Mouse (Mus musculus) heart, embryonic 13.5 days (tissue): ENCODE results near the gene Sgms1. TPM values are rescaled to one million over a fixed set of nuclear protein-coding genes. Genes with fewer than 3 reads are reported as not detected.
A peak's percentile ranks its signal among the peaks of the same experiment; 100 is the strongest.

ENCODE experiments used
- ATAC-seq: fragments of 200-750 bp; cut with Nextera tagmentation; 2 replicates; pipeline ENCODE4 v1.8.0; 2017; ENCODE audit warnings: moderate TSS enrichment; ENCODE audit not compliant: insufficient number of reproducible peaks, low FRiP score, low TSS enrichment; ENCODE audit errors: extremely low read depth
- H3K27ac ChIP-seq: fragments of 300-500 bp; sonication (generic); replicated peaks from 2 replicates; pipeline ENCODE4 v1.5.1; 2015; ENCODE audit warnings: moderate library complexity, mild to moderate bottlenecking, inconsistent platforms
- H3K27me3 ChIP-seq: fragments of 300-500 bp; sonication (generic); replicated peaks from 2 replicates; pipeline ENCODE4 v1.6.1; 2015; ENCODE audit warnings: mild to moderate bottlenecking, inconsistent platforms
- H3K36me3 ChIP-seq: fragments of 300-500 bp; sonication (generic); 2 replicates; pipeline ENCODE4 v1.6.1; 2015; ENCODE audit warnings: mild to moderate bottlenecking, inconsistent platforms
- H3K4me1 ChIP-seq: fragments of 300-500 bp; sonication (generic); 2 replicates; pipeline ENCODE4 v1.6.1; 2015; ENCODE audit warnings: inconsistent platforms
- H3K4me2 ChIP-seq: fragments of 300-500 bp; sonication (generic); 2 replicates; pipeline ENCODE4 v1.6.1; 2015; ENCODE audit warnings: inconsistent platforms, mild to moderate bottlenecking, moderate library complexity
- H3K4me3 ChIP-seq: fragments of 300-500 bp; sonication (generic); 2 replicates; pipeline ENCODE4 v1.5.1; 2015; ENCODE audit warnings: moderate library complexity, mild to moderate bottlenecking, inconsistent platforms
- H3K9ac ChIP-seq: fragments of 300-500 bp; sonication (generic); 2 replicates; pipeline ENCODE4 v1.6.1; 2015; ENCODE audit warnings: inconsistent platforms, mild to moderate bottlenecking, moderate library complexity
- H3K9me3 ChIP-seq: fragments of 300-500 bp; sonication (generic); 2 replicates; pipeline ENCODE4 v1.6.1; 2016; ENCODE audit warnings: inconsistent platforms
- WGBS: fragments of 180-500 bp; shearing (Covaris S2); methylation state at CpG from one replicate; pipeline ENCODE4 v1.1.7; 2015; ENCODE audit warnings: mixed read lengths; 5-methylcytosine and 5-hydroxymethylcytosine counted together
- polyA plus RNA-seq: library from polyadenylated mRNA; unstranded; fragments of >200 nt; fragmentation: Nextera tagmentation; extraction: Ambion mirVana; gene quantifications from 2 replicates; pipeline ENCODE4 v1.2.1, GENCODE M21; 2015

The Sgms1 gene
- polyA plus RNA-seq: 33.3 and 39.8 TPM in 2 replicates

DNA sequence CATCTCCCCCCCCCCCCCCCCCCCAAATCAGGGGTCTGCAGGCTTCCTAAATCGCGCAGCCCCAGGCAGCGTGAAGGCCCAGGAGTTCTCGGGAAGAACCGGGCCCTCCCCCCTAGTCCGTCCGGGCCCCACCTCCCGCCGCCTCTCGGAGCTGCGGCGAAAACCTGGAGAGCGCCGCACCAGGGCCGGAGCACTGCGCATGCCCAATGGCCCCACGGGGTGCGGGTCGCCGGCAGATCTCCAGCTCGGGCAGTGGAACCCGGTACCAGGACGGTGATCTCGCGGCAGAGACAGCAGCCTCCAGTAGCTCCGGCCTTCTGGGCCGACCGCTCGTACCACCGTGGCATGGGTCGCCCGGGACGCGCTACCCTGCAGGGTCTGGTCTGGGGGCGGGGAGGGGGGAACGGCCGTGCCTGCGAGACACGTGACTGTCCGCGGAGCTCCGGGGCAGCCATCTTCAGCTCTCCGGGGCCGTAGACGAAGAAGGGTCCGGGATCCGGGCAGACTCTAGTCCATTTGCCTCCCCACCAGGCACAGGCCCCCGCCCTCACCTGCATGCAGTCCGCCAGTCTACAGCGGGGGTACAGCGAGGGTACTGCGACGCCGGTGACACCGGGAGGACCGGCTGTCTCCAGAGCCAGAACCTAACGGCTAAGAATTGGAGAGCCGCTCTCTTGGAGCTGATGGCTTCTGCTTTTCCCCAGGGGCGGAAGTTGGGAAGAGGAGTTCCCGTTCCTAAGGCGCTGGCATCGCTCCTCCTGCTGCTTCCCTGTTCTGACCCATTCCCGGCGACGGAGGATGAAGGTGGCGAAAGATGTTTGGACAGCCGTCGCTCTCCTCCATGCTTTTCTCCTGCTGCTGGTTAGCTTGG lies at the start of gene Sgms1:
TSS of gene Sgms1 (minus strand) at position 714 of the 871 bp plus-strand sequence.
- peaks cover 4% of the 10 kb centered on the region for H3K36me3 ChIP-seq
- H3K9me3 ChIP-seq: no peaks in the 10 kb centered on the region
- peak within 1 kb of the TSS; percentile 97 for H3K27ac ChIP-seq
- no peaks in the 10 kb centered on the region for H3K27me3 ChIP-seq
- H3K4me3 ChIP-seq: peak within 1 kb of the TSS; percentile 93
- H3K4me2 ChIP-seq: peak within 1 kb of the TSS; percentile 95
- WGBS: 1% methylated on average over 68 of the region's 68 CpGs
- peak within 1 kb of the TSS; percentile 96 for H3K9ac ChIP-seq
- peaks cover 42% of the 10 kb centered on the region for H3K4me1 ChIP-seq
- peak; percentile 87 for ATAC-seq

DNA sequence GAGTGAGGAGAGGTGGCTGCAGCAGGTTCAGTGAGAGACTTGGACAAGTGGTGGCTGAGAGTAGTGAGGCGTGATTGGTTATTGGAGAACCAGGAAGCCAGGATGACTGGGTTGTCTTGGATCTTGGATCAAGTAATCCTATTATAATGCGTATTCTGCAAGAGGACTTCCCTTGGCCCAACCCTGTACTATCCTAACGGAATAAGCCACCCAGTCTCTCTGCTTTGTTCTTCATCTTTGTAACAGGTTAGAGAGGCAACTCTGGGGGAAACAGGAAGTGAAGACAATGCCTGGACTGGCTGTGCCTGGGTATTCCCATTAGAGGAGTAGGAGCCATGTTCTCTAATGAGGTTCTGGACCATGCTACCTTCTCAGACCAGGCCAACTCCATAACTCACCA lies 36.3 kb upstream of the Sgms1 start:
- Histone ChIP-seq H3K27ac (no peak overlapping the region), H3K9ac (no peak overlapping the region), H3K36me3 (no peaks in the 10 kb centered on the region), H3K4me2 (no peak overlapping the region), H3K4me1 (peaks cover 13% of the 10 kb centered on the region; the same call in 1 of the 2 replicates), H3K9me3 (no peaks in the 10 kb centered on the region), H3K27me3 (no peaks in the 10 kb centered on the region), H3K4me3 (no peak overlapping the region)
- whole genome bisulfite sequencing: 86% methylated on average over 3 of the region's 3 CpGs
- no peak for ATAC-seq

DNA sequence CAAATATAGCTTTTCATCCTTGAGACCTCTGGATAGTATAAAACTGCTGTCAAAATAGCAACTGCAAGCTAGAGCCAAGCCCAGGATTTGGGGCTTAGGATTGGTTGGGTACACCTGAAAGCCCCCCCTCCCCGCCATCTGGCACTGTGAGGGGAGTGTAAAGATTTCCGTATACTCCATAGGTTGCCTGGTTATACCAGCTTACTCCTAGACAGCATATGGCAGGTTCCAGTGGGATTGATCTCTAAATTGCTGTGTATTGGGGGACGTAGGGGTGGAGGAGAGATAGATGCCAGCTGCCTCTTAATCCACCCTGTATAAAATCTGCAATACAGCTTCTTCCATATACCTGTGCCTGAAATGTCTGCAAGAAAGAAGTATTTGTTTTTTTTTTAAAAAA lies 35.2 kb upstream of the Sgms1 start:
- 81% methylated on average over 3 of the region's 3 CpGs for WGBS

DNA sequence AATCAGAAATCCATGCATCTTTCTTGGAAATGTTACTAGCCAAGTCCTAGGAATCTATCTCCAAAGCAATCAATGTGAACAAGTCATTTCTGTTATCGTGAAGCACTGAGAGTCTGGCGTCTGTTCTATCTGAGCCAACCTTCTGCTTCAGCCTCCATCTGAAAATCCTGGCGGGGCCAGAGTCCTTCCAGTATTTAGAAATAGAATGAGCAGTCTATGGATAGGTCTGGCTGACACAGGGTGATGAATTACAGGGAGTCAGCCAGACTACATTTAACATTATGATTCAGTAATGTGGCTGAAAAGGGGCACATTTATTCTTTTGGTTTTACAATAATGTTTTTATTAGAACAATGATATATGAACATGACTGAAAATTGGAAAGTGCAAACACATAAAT lies 29.6 kb upstream of the Sgms1 start:
- Histone ChIP-seq H3K4me1 (0 out of 2 replicates have a peak, but pooled peaks cover 3% of the 10 kb centered on the region), H3K9ac (no peak overlapping the region), H3K36me3 (no peaks in the 10 kb centered on the region), H3K4me3 (no peak overlapping the region), H3K27ac (no peak overlapping the region), H3K27me3 (no peaks in the 10 kb centered on the region), H3K4me2 (no peak overlapping the region), H3K9me3 (no peaks in the 10 kb centered on the region)
- no peak for ATAC-seq
- 32% methylated on average over 3 of the region's 3 CpGs for WGBS

More for the DNA sequence above, 35.2 kb upstream of the Sgms1 start:
- H3K27me3 ChIP-seq: no peaks in the 10 kb centered on the region
- H3K4me3 ChIP-seq: no peak overlapping the region
- H3K9ac ChIP-seq: no peak overlapping the region
- no peak overlapping the region for H3K27ac ChIP-seq
- ATAC-seq: no peak
- H3K4me2 ChIP-seq: no peak overlapping the region
- H3K4me1 ChIP-seq: peaks cover 13% of the 10 kb centered on the region; the same call in 1 of the 2 replicates
- no peaks in the 10 kb centered on the region for H3K36me3 ChIP-seq
- no peaks in the 10 kb centered on the region for H3K9me3 ChIP-seq

DNA sequence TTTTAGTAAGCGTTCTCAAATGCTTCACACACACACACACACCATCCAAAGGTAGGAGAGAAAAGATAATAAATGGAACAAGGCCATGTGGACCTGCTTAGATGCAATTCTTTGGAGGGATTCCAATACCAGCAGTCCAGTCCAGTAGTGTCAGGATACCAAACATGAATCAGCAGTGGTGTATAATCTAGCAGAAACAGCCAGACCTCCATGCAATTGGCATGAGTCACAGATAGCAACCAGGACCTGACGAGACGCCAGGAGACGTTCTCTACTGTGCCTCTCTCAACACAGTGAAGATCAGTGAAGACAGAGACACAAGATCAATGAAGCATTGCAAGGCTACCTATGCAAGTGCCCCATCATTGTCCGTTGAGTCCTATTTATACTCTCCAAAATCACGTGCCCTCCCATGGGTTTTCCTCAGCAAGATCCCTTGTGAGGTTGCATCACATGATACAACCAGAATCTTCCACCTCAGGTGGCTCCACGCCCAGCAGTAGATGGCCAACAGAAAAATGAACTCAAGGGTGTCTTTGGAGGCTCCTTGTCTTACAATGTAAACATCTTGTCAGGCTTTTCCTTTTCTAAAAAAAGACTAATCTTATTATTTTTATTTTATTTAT lies 27.3 kb upstream of the Sgms1 start:
- no peak overlapping the region for H3K4me2 ChIP-seq
- no peak overlapping the region for H3K4me3 ChIP-seq
- no peak for ATAC-seq
- H3K4me1 ChIP-seq: 0 out of 2 replicates have a peak, but pooled peaks cover 3% of the 10 kb centered on the region
- WGBS: 58% methylated on average over 7 of the region's 7 CpGs
- no peaks in the 10 kb centered on the region for H3K27me3 ChIP-seq
- H3K9ac ChIP-seq: no peak overlapping the region
- no peaks in the 10 kb centered on the region for H3K9me3 ChIP-seq
- no peak overlapping the region for H3K27ac ChIP-seq
- H3K36me3 ChIP-seq: no peaks in the 10 kb centered on the region

DNA sequence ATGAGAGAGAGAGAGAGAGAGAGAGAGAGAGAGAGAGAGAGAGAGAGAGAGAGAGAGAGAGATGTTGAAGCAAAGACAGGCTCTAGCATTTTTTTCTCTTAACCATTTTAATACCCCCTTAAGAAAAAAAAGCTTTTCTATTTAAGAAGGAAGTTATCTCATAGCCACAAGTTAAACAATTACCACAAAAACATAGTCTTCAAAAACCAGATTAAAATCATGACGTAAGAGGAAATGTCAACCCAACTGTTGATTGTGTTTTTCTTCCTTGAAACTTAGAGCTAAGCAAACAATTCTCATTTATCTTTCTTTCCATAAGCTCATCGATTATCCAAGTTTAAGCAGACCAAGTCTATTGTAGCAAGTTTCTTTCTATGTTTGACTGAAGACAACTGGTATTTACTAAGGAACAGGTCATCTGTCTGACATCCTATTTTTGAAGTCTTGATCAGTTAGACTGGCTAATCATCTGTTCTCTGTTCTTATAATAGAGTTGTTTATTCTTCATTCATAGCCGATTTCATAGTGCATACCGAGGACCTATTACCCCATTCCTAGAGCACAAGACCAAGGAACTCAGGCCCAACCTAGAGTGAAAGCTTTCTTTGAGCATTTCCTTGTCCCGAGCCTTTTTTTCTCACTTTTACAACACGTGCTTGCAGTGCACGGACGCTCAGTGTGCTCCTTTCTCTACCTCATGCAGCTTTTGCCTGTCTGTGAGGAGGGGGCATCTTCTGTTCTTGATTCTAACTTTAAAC lies 20.3 kb upstream of the Sgms1 start:
- H3K4me2 ChIP-seq: no peak overlapping the region
- ATAC-seq: no peak
- no peaks in the 10 kb centered on the region for H3K36me3 ChIP-seq
- WGBS: 57% methylated on average over 8 of the region's 8 CpGs
- no peaks in the 10 kb centered on the region for H3K27me3 ChIP-seq
- no peaks in the 10 kb centered on the region for H3K9me3 ChIP-seq
- no peak overlapping the region for H3K27ac ChIP-seq
- no peak overlapping the region for H3K9ac ChIP-seq
- H3K4me3 ChIP-seq: no peak overlapping the region
- H3K4me1 ChIP-seq: no peaks in the 10 kb centered on the region

DNA sequence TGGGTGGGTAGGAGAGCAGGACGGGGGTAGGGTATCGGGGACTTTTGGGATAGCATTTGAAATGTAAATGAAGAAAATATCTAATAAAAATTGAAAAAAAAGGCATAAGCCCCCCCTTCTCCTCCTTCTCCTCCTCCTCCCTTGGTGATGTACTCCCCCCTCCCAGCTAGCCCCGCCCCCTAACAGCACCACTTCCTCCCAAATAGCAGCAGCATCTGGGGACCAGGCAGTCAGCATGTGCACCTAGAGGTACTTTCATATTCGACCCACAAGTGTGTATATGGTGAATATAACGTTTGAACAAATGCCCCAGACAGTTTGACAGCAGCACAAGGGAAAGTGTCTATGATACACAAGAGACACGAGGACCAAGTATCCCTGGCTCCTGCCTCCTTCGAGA lies 17.2 kb upstream of the Sgms1 start:
- ATAC-seq: no peak
- no peak overlapping the region for H3K4me3 ChIP-seq
- no peak overlapping the region for H3K9ac ChIP-seq
- no peak overlapping the region for H3K4me2 ChIP-seq
- H3K27ac ChIP-seq: no peak overlapping the region
- no peaks in the 10 kb centered on the region for H3K27me3 ChIP-seq
- WGBS: 56% methylated on average over 7 of the region's 7 CpGs
- H3K4me1 ChIP-seq: no peaks in the 10 kb centered on the region
- H3K36me3 ChIP-seq: no peaks in the 10 kb centered on the region
- H3K9me3 ChIP-seq: no peaks in the 10 kb centered on the region

DNA sequence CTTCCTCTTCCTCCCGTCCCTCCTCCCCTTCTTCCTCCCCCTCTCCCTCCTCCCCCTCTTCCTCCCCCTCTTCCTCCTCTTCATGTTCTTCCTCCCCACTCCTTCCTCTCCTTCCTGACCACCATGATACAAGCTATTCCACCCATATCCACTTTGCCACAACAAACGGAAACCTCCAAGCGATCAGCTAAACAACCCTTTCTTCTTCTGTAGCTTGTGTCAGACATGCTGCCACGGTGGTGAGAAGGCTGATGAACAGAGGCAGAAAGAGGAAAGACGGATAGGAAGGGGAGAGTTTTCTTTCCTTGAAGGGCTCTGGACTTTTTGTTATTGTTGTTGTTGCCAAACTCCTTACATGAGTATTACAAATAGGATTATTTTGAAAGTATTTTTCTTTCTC lies 14.9 kb upstream of the Sgms1 start:
- 43% methylated on average over 5 of the region's 5 CpGs for WGBS
- H3K9me3 ChIP-seq: no peaks in the 10 kb centered on the region
- no peaks in the 10 kb centered on the region for H3K4me1 ChIP-seq
- no peak overlapping the region for H3K27ac ChIP-seq
- H3K4me2 ChIP-seq: no peak overlapping the region
- no peak overlapping the region for H3K4me3 ChIP-seq
- no peak for ATAC-seq
- H3K27me3 ChIP-seq: no peaks in the 10 kb centered on the region
- no peak overlapping the region for H3K9ac ChIP-seq
- no peaks in the 10 kb centered on the region for H3K36me3 ChIP-seq

DNA sequence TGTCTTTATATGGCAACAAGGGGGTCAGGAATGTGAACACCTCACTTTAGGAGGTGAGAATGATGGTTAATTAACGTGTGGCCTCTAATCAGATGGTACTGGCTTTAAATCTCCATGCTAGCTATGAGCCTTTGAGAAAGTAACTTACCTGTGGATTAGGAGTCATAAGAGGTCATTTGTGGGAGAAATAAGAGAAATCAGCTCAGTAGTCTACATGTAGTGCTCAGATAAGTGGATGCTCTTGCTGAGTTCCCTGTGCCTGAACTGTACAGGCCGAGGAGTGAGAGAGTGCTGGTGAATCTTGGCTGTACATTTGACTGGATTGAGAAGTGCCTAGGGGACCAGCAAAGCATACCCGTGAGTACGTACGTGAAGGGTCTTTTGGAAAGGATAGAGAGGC lies 14.3 kb upstream of the Sgms1 start:
- Histone ChIP-seq H3K4me1 (no peaks in the 10 kb centered on the region), H3K4me3 (no peak overlapping the region), H3K36me3 (no peaks in the 10 kb centered on the region), H3K9ac (no peak overlapping the region), H3K27ac (no peak overlapping the region), H3K4me2 (no peak overlapping the region), H3K27me3 (no peaks in the 10 kb centered on the region), H3K9me3 (no peaks in the 10 kb centered on the region)
- WGBS: 76% methylated on average over 5 of the region's 5 CpGs
- no peak for ATAC-seq

DNA sequence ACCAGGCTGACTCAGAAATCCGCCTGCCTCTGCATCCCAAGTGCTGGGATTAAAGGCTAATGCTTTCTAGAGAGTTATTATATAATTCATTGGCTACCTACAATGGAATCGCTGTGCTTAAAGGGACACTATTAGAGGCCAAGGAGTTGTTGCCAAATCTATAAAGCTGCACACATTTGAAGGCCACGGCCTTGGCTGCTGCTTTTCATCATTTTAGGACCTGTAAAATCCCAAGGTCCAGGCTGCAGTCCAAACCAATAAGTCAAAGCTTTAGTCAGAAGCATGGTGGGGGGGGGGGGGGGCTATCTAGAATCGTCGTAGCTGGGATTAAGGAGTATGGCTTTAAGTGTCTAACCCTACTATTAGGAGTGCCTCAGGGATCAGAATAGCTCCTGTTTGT lies 9.0 kb upstream of the Sgms1 start:
- no peak overlapping the region for H3K27ac ChIP-seq
- peaks cover 4% of the 10 kb centered on the region for H3K4me1 ChIP-seq
- H3K27me3 ChIP-seq: no peaks in the 10 kb centered on the region
- WGBS: 82% methylated on average over 5 of the region's 5 CpGs
- H3K4me2 ChIP-seq: no peak overlapping the region
- no peaks in the 10 kb centered on the region for H3K9me3 ChIP-seq
- no peak for ATAC-seq
- no peak overlapping the region for H3K4me3 ChIP-seq
- H3K36me3 ChIP-seq: no peaks in the 10 kb centered on the region
- H3K9ac ChIP-seq: no peak overlapping the region

DNA sequence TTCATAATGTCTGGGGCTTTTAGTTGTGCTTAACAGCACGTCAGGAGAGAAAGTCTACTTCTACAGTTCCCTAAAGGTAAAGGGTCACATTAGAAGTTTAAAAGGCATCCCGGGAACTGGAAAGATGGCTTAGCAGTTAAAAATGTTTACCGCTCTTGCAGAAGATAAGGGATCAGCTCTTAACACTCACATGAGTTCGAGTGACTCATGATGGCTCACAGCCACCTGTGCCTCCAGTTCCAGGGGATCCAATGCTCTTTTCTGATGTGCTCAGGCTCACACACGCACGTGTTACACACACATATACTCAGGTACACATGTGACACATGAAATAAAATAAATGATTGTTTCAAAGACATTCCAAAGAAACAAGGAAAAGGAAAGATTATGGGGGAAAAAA lies 6.8 kb upstream of the Sgms1 start:
- H3K27ac ChIP-seq: no peak overlapping the region
- ATAC-seq: no peak
- WGBS: 61% methylated on average over 6 of the region's 6 CpGs
- peaks cover 4% of the 10 kb centered on the region for H3K4me1 ChIP-seq
- no peak overlapping the region for H3K4me3 ChIP-seq
- no peaks in the 10 kb centered on the region for H3K36me3 ChIP-seq
- H3K27me3 ChIP-seq: no peaks in the 10 kb centered on the region
- no peak overlapping the region for H3K9ac ChIP-seq
- no peak overlapping the region for H3K4me2 ChIP-seq
- H3K9me3 ChIP-seq: no peaks in the 10 kb centered on the region
